Mouse (Mus musculus): ENCODE data around the gene Hbs1l. TPM values are rescaled to one million over a fixed set of nuclear protein-coding genes. Genes with fewer than 3 reads are reported as not detected.

Hbs1l gene
- polyA plus RNA-seq, 1 experiment from 2014 or later: 42.2 TPM

- TF ChIP-seq CTCF (IDR thresholded peaks at IDR 0.05): no peak
- WGBS: 84% methylated on average over 12 of the region's 12 CpGs
- ATAC-seq (no peak), DNase-seq (ENCODE audit: low spot score) (no peak)
- H3K4me3 ChIP-seq (ENCODE audit: low read depth, low read length): no peak overlapping the region
- H3K36me3 ChIP-seq (ENCODE audit: insufficient read depth, low read length): peaks cover 22% of the 10 kb centered on the region
- no peaks in the 10 kb centered on the region for H3K9me3 ChIP-seq (ENCODE audit: low read length)
- H3K9ac ChIP-seq (replicated peaks; ENCODE audit: low read depth): no peak overlapping the region
- no peak overlapping the region for H3K4me2 ChIP-seq (replicated peaks; ENCODE audit: low read depth, low read length)
- H3K27me3 ChIP-seq (replicated peaks; ENCODE audit: insufficient read depth, low read length): no peaks in the 10 kb centered on the region
- no peak overlapping the region for H3K27ac ChIP-seq (ENCODE audit: low read length)
- H3K4me1 ChIP-seq (ENCODE audit: insufficient read depth, low read depth, low read length): no peaks in the 10 kb centered on the region
Measured at GRCm38 (mm10) chr10:21351766-21352165, 56.0 kb downstream of the Hbs1l start.

- Histone ChIP-seq H3K9me3 (ENCODE audit: low read length) (no peaks in the 10 kb centered on the region), H3K36me3 (ENCODE audit: insufficient read depth, low read length) (peaks cover 22% of the 10 kb centered on the region), H3K4me1 (ENCODE audit: insufficient read depth, low read depth, low read length) (no peaks in the 10 kb centered on the region), H3K4me3 (ENCODE audit: low read depth, low read length) (no peak overlapping the region), H3K4me2 (replicated peaks; ENCODE audit: low read depth, low read length) (no peak overlapping the region), H3K27me3 (replicated peaks; ENCODE audit: insufficient read depth, low read length) (no peaks in the 10 kb centered on the region), H3K27ac (ENCODE audit: low read length) (no peak overlapping the region), H3K9ac (replicated peaks; ENCODE audit: low read depth) (no peak overlapping the region)
- WGBS: 69% methylated on average over 5 of the region's 5 CpGs
- ATAC-seq (no peak), DNase-seq (ENCODE audit: low spot score) (no peak)
- TF ChIP-seq EP300 (IDR thresholded peaks at IDR 0.05) (no peak), CTCF (IDR thresholded peaks at IDR 0.05) (no peak)
Measured at GRCm38 (mm10) chr10:21353890-21354289, 58.1 kb downstream of the Hbs1l start.

- H3K4me3 ChIP-seq (ENCODE audit: low read depth, low read length): no peak overlapping the region
- 92% methylated on average over 7 of the region's 7 CpGs for WGBS
- ATAC-seq: no peak
- H3K9me3 ChIP-seq (ENCODE audit: low read length): no peaks in the 10 kb centered on the region
- DNase-seq (ENCODE audit: low spot score): no peak
- H3K27ac ChIP-seq (ENCODE audit: low read length): no peak overlapping the region
- H3K27me3 ChIP-seq (replicated peaks; ENCODE audit: insufficient read depth, low read length): no peaks in the 10 kb centered on the region
- no peak overlapping the region for H3K9ac ChIP-seq (replicated peaks; ENCODE audit: low read depth)
- no peaks in the 10 kb centered on the region for H3K4me1 ChIP-seq (ENCODE audit: insufficient read depth, low read depth, low read length)
- peaks cover 21% of the 10 kb centered on the region for H3K36me3 ChIP-seq (ENCODE audit: insufficient read depth, low read length)
- H3K4me2 ChIP-seq (replicated peaks; ENCODE audit: low read depth, low read length): no peak overlapping the region
- TF ChIP-seq CTCF (IDR thresholded peaks at IDR 0.05): no peak
- no peak for TF ChIP-seq EP300 (IDR thresholded peaks at IDR 0.05)
Measured at GRCm38 (mm10) chr10:21354506-21354905, 58.7 kb downstream of the Hbs1l start.

GRCm38 (mm10) chr10:21357986-21358385 lies 62.2 kb downstream of the Hbs1l start:
- no peaks in the 10 kb centered on the region for H3K27me3 ChIP-seq (replicated peaks; ENCODE audit: insufficient read depth, low read length)
- H3K27ac ChIP-seq (ENCODE audit: low read length): no peak overlapping the region
- peaks cover 17% of the 10 kb centered on the region; the same call in 1 of the 2 replicates for H3K36me3 ChIP-seq (ENCODE audit: insufficient read depth, low read length)
- H3K9me3 ChIP-seq (ENCODE audit: low read length): no peaks in the 10 kb centered on the region
- H3K4me2 ChIP-seq (replicated peaks; ENCODE audit: low read depth, low read length): no peak overlapping the region
- H3K4me1 ChIP-seq (ENCODE audit: insufficient read depth, low read depth, low read length): no peaks in the 10 kb centered on the region
- H3K9ac ChIP-seq (replicated peaks; ENCODE audit: low read depth): no peak overlapping the region
- ATAC-seq: no peak
- TF ChIP-seq CTCF (IDR thresholded peaks at IDR 0.05) (no peak), EP300 (IDR thresholded peaks at IDR 0.05) (no peak)
- no peak overlapping the region for H3K4me3 ChIP-seq (ENCODE audit: low read depth, low read length)
- DNase-seq (ENCODE audit: low spot score): no peak
- WGBS: 92% methylated on average over 8 of the region's 8 CpGs

GRCm38 (mm10) chr10:21359086-21359485 lies 63.3 kb downstream of the Hbs1l start:
- Histone ChIP-seq H3K4me2 (replicated peaks; ENCODE audit: low read depth, low read length) (no peak overlapping the region), H3K36me3 (ENCODE audit: insufficient read depth, low read length) (peaks cover 17% of the 10 kb centered on the region; the same call in 1 of the 2 replicates), H3K27me3 (replicated peaks; ENCODE audit: insufficient read depth, low read length) (no peaks in the 10 kb centered on the region), H3K27ac (ENCODE audit: low read length) (no peak overlapping the region), H3K9ac (replicated peaks; ENCODE audit: low read depth) (no peak overlapping the region), H3K4me1 (ENCODE audit: insufficient read depth, low read depth, low read length) (no peaks in the 10 kb centered on the region), H3K4me3 (ENCODE audit: low read depth, low read length) (no peak overlapping the region), H3K9me3 (ENCODE audit: low read length) (no peaks in the 10 kb centered on the region)
- DNase-seq (ENCODE audit: low spot score): no peak
- no peak for ATAC-seq
- TF ChIP-seq CTCF (IDR thresholded peaks at IDR 0.05) (no peak), EP300 (IDR thresholded peaks at IDR 0.05) (no peak)
- 90% methylated on average over 4 of the region's 4 CpGs for WGBS

- DNase-seq (ENCODE audit: low spot score) (no peak), ATAC-seq (no peak)
- Histone ChIP-seq H3K4me3 (ENCODE audit: low read depth, low read length) (no peak overlapping the region), H3K9me3 (ENCODE audit: low read length) (no peaks in the 10 kb centered on the region), H3K4me1 (ENCODE audit: insufficient read depth, low read depth, low read length) (no peaks in the 10 kb centered on the region), H3K36me3 (ENCODE audit: insufficient read depth, low read length) (peaks cover 5% of the 10 kb centered on the region; the same call in 1 of the 2 replicates), H3K27me3 (replicated peaks; ENCODE audit: insufficient read depth, low read length) (no peaks in the 10 kb centered on the region), H3K27ac (ENCODE audit: low read length) (no peak overlapping the region), H3K4me2 (replicated peaks; ENCODE audit: low read depth, low read length) (no peak overlapping the region), H3K9ac (replicated peaks; ENCODE audit: low read depth) (no peak overlapping the region)
- TF ChIP-seq CTCF (IDR thresholded peaks at IDR 0.05) (no peak), EP300 (IDR thresholded peaks at IDR 0.05) (no peak)
- 74% methylated on average over 7 of the region's 7 CpGs for WGBS
Measured at GRCm38 (mm10) chr10:21361871-21362270, 66.1 kb downstream of the Hbs1l start.

- 76% methylated on average over 4 of the region's 4 CpGs for WGBS
- Histone ChIP-seq H3K4me1 (ENCODE audit: insufficient read depth, low read depth, low read length) (no peaks in the 10 kb centered on the region), H3K4me2 (replicated peaks; ENCODE audit: low read depth, low read length) (no peak overlapping the region), H3K36me3 (ENCODE audit: insufficient read depth, low read length) (peaks cover 10% of the 10 kb centered on the region; the same call in 1 of the 2 replicates), H3K9me3 (ENCODE audit: low read length) (no peaks in the 10 kb centered on the region), H3K9ac (replicated peaks; ENCODE audit: low read depth) (no peak overlapping the region), H3K27me3 (replicated peaks; ENCODE audit: insufficient read depth, low read length) (no peaks in the 10 kb centered on the region), H3K4me3 (ENCODE audit: low read depth, low read length) (no peak overlapping the region), H3K27ac (ENCODE audit: low read length) (no peak overlapping the region)
- DNase-seq (ENCODE audit: low spot score) (no peak), ATAC-seq (no peak)
- no peak for TF ChIP-seq CTCF (IDR thresholded peaks at IDR 0.05)
- TF ChIP-seq EP300 (IDR thresholded peaks at IDR 0.05): no peak
Measured at GRCm38 (mm10) chr10:21363297-21363696, 67.5 kb downstream of the Hbs1l start.
